Mouse (Mus musculus): Measurements from ENCODE around the gene Arhgdig. TPM values are rescaled to one million over a fixed set of nuclear protein-coding genes. Genes with fewer than 3 reads are reported as not detected.

Arhgdig gene
- polyA plus RNA-seq (2015; fragmentation: Nextera tagmentation; extraction: Ambion mirVana), result 416 and 433 TPM in 2 replicates

GRCm38 (mm10) chr17:26207686-26208085 is at the start of gene Arhgdig:
Gene Arhgdig (minus strand): TSS chr17:26207786.

DNA sequence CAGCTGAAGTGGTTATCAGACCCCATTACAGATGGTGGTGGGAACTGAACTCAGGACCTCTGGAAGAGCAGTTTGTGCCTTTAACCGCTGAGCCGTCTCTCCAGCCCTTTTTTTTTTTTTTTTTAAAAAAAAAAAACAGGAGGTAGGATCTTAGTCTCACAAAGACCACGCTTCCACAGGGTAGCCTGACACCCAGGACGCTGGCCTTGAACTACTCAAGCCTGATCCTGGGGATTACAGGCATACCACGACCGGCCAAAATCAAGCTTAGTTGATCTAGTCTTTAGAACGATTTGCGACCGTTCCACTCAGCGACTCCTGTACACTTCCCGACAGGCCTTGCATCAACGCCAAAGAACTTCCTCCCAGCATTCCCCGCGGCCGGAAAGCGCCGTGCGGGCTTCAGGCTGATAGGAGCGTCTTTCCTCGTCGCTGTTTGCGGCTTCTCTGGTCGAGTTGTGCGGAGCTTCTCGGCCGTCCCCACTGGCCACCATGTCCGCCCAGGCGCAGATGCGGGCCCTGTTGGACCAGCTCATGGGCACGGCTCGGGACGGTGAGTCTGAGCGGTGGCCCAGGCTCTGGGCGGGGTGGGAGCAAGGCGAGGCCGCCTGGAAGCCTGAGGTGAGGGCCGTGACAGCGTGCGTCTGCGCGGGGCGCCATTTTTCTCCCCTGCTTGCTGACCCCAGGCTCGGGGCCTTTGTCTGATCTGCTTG is 45.1 kb upstream of the Arhgdig start, which contains the start of gene Luc7l:
Gene Luc7l, plus strand, starts transcription at position 358 of the 713 bp plus-strand sequence.

DNA sequence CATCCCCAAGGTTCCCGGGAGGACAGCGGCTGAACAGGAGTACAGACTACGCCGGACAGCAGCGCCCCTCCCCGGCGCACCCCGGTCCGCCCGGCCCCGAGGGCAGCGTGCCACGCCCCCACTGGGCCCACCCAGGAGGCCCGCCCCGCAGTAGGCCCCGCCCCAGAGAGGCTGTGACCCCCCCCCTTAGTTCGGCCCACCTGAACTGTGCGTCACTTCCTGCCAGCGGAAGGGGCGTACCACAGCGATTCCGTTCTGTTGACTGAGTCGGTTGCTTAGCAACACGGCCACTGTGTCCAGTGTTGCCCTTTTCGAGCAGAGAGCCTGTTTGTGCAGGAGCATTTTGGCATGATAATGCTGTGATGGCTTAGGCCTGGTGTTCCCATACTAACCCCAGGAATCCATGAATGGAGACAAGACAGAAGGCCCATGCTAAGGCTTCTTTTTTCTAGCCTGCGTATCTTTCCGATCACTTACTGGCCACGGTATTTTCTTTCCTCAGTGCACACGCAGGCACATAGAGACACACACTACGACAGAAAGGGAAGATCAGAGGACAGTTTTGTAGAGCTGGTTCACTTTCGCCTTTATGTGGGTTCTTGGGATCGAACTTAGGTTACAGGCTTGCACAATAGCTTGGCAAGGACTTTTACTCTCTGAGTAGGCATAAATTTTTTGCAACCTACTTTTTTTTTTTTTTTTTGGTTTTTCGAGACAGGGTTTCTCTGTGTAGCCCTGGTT is 36.7 kb upstream of the Arhgdig start, which contains the start of gene Fam234a:
Gene Fam234a, minus strand, starts transcription at position 142 of the 741 bp plus-strand sequence.

GRCm38 (mm10) chr17:26202737-26203136 is 4.8 kb downstream of the Arhgdig start, which contains the start of gene Rgs11:
Gene Rgs11 (plus strand): TSS chr17:26202951.

DNA sequence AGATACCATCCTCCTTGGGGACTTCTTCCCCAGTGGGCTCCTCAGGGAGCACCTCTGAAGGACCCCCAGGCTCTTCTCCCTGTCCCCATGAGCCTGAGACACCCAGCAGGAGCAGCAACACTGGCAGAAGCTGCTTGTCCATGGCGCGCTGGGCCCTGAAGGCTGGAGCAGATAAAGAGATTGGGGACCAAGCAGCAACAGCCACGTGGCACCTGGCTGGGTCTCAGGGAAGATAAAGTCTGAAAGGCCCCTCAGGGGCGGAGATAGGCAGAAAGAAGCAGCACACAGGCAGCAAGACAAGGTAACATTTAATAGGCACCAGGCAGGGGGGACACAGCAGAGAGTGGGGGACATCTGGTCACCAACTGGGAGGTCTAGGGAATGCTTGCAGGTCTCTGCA is 8.7 kb downstream of the Arhgdig start, which contains the start of gene Pdia2:
Gene Pdia2, minus strand, starts transcription at position 196 of the 400 bp plus-strand sequence.

Other genes starting within 250 kb of the Arhgdig start
- 14.2 and 17.7 TPM in 2 replicates for gene Capn15, start 222.0 kb downstream of the Arhgdig start, polyA plus RNA-seq (2015; fragmentation: Nextera tagmentation; extraction: Ambion mirVana)
- gene Rab11fip3, start 138.2 kb downstream of the Arhgdig start, polyA plus RNA-seq (2015; fragmentation: Nextera tagmentation; extraction: Ambion mirVana), result 17.1 and 17.8 TPM in 2 replicates
- gene Decr2, start 117.4 kb downstream of the Arhgdig start, polyA plus RNA-seq (2015; fragmentation: Nextera tagmentation; extraction: Ambion mirVana), result 38.7 and 44.3 TPM in 2 replicates
- 13.2 TPM in 2 replicates for gene Nme4, start 112.2 kb downstream of the Arhgdig start, polyA plus RNA-seq (2015; fragmentation: Nextera tagmentation; extraction: Ambion mirVana)
- gene Tmem8, start 94.5 kb downstream of the Arhgdig start, polyA plus RNA-seq (2015; fragmentation: Nextera tagmentation; extraction: Ambion mirVana), result 4.9 and 5.6 TPM in 2 replicates
- gene Mrpl28, start 84.3 kb downstream of the Arhgdig start, polyA plus RNA-seq (2015; fragmentation: Nextera tagmentation; extraction: Ambion mirVana), result 192 and 200 TPM in 2 replicates
- 12.8 and 15.4 TPM in 2 replicates for gene Axin1, start 69.1 kb downstream of the Arhgdig start, polyA plus RNA-seq (2015; fragmentation: Nextera tagmentation; extraction: Ambion mirVana)
- gene Pdia2, start 8.7 kb downstream of the Arhgdig start, polyA plus RNA-seq (2015; fragmentation: Nextera tagmentation; extraction: Ambion mirVana), result not detected in 2 replicates
- 24.6 and 30.8 TPM in 2 replicates for gene Rgs11, start 4.8 kb downstream of the Arhgdig start, polyA plus RNA-seq (2015; fragmentation: Nextera tagmentation; extraction: Ambion mirVana)
- 34.1 and 34.9 TPM in 2 replicates for gene Fam234a, start 36.5 kb upstream of the Arhgdig start, polyA plus RNA-seq (2015; fragmentation: Nextera tagmentation; extraction: Ambion mirVana)
- gene Luc7l, start 45.1 kb upstream of the Arhgdig start, polyA plus RNA-seq (2015; fragmentation: Nextera tagmentation; extraction: Ambion mirVana), result 70.8 and 77.6 TPM in 2 replicates
- gene Neurl1b, start 207.0 kb upstream of the Arhgdig start, polyA plus RNA-seq (2015; fragmentation: Nextera tagmentation; extraction: Ambion mirVana), result 1.4 and 1.9 TPM in 2 replicates